Mouse (Mus musculus): ENCODE measurements around the gene Ttc7b.

GRCm38 (mm10) chr12:100397432-100398146 is 123.0 kb downstream of the Ttc7b start:
- TF ChIP-seq MAX (IDR thresholded peaks at IDR 0.05; ENCODE audit: low read depth), result no peak
- TF ChIP-seq POLR2A (IDR thresholded peaks at IDR 0.05; ENCODE audit: insufficient read length, low read depth), result no peak
- TF ChIP-seq MYOD1 (IDR thresholded peaks at IDR 0.05; ENCODE audit: control insufficient read depth in 1 of 3, insufficient read length in 2 of 3, low read depth in 2 of 3), result no peak
- no peak for TF ChIP-seq MYOG (IDR thresholded peaks at IDR 0.05; ENCODE audit: control insufficient read depth in 1 of 3, insufficient read depth in 1 of 3, insufficient read length in 2 of 3, low read depth in 2 of 3)
- no peak for TF ChIP-seq POLR2AphosphoS2 (IDR thresholded peaks at IDR 0.05; ENCODE audit: insufficient read length, low read depth)
- TF ChIP-seq CEBPB (IDR thresholded peaks at IDR 0.05; ENCODE audit: insufficient read depth, poor library complexity, severe bottlenecking), result no peak
